Mouse (Mus musculus): Measurements from ENCODE around the gene Zan. TPM values are rescaled to one million over a fixed set of nuclear protein-coding genes. Genes with fewer than 3 reads are reported as not detected.

Gene Zan
- polyA plus RNA-seq, 1 experiment from 2014 or later: 0.04 TPM

DNA sequence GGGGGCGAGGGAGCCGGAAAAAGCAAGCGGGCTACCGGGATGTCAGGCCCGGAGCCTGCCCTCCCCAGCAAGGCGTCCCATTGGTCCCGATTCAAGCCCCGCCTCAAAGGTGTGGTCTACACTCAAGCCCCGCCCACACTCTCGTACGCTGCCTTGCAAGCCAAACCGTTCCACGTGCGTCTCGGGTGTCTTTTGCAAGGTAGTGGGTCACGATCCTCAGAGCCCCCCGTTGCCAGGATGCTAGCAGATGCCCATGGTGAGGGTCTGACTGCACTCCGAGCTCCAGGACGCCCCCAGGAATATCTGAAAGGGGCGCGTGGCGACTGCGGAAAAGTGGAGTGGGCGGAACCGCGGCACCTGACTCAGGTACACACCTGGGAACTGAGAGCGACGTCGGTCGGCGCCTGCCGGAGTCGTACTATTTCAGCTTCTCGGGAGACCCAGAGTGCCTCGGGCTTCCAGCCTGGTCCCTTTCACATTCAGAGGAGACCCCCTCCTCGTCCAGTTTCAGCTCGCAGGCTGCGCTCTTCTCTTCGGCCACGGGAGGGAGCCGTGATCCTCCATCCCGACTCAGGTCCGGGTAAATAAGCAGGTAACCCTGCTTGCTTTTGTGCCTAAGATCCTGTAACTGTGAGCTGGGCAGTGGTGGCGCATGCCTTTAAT, 143.2 kb downstream of the Zan start, which contains the start of gene Slc12a9:
Slc12a9 (minus strand) TSS at position 86 of the 663 bp plus-strand sequence.
- Histone ChIP-seq H3K9me3 (no peaks in the 10 kb centered on the region), H3K4me2 (replicated peaks) (peak within 1 kb of the TSS; percentile 93), H3K9ac (peak within 1 kb of the TSS; percentile 74), H3K4me3 (peak within 1 kb of the TSS; percentile 66), H3K27ac (peak within 1 kb of the TSS; percentile 66; the same call in 1 of the 2 replicates), H3K36me3 (no peaks in the 10 kb centered on the region), H3K27me3 (replicated peaks) (no peaks in the 10 kb centered on the region), H3K4me1 (peaks cover 15% of the 10 kb centered on the region)
- under 1% methylated on average over 44 of the region's 44 CpGs for WGBS
- ATAC-seq (ENCODE audit: low FRiP score, low read depth): peak; percentile 92

DNA sequence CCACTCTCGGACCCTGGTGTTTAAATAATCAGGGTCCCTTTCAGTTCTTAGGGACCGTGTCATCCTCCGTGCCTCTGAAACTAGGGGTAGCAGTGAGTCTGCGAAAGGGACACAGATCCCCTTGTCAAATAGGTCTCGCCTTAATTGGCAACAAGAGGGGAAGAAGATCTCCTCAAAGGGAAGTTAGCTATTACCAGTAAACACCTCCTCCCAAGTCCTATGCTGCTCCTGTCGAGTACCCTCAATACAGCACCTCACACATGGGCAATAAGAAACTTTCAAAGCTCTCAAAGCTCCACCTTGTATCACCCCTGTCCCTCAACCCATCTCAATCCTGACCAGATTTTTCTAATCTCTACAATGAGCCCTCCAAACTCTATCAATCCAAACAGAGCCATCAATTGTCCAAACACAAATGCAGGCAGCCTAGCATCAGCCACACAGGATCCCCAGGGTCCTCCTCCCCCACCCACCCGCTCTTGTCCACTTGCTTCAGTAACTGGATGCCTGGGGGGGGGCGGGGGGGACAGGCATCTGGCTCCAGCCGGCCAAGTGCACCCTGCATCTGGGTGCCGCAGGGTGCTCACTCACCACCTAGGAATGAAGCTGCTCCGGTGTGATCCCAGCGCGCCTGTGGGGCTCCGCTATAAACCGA, 143.9 kb downstream of the Zan start:
- Histone ChIP-seq H3K36me3 (peaks cover 3% of the 10 kb centered on the region; the same call in 1 of the 2 replicates), H3K27ac (peak overlapping the region; percentile 66; the same call in 1 of the 2 replicates), H3K4me2 (replicated peaks) (peak overlapping the region; percentile 93), H3K4me1 (peaks cover 14% of the 10 kb centered on the region), H3K9ac (peak overlapping the region; percentile 74), H3K9me3 (no peaks in the 10 kb centered on the region), H3K4me3 (peak overlapping the region; percentile 66), H3K27me3 (replicated peaks) (no peaks in the 10 kb centered on the region)
- 13% methylated on average over 15 of the region's 15 CpGs for WGBS
- ATAC-seq (ENCODE audit: low FRiP score, low read depth): no peak; the same call in 1 of the 2 replicates

DNA sequence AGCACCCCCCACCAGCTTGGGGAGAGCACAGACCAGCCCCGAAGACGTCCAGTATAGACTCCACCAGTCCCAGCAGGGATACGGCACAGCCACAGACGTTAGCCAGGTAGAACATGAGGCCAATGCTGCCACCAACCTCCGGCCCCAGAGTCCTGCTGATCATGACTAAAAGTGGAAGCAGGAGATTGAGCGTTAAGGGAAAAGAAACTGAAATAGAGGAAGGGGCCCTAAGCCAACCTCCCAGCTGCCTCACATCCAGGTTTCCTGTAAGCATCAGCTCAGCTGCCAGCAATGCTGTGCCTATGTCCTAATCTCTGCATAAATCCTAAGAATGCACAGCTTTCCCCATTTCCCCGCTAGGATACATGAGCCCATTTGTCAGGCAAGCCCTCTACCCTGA, 146.0 kb downstream of the Zan start:
- WGBS: 95% methylated on average over 7 of the region's 7 CpGs
- no peak overlapping the region for H3K4me3 ChIP-seq
- no peak for ATAC-seq (ENCODE audit: low FRiP score, low read depth)

More for the DNA sequence above, 146.0 kb downstream of the Zan start:
- Histone ChIP-seq H3K4me2 (replicated peaks) (no peak overlapping the region), H3K27ac (no peak overlapping the region), H3K4me1 (peaks cover 11% of the 10 kb centered on the region), H3K9me3 (no peaks in the 10 kb centered on the region), H3K9ac (no peak overlapping the region), H3K27me3 (replicated peaks) (no peaks in the 10 kb centered on the region), H3K36me3 (peaks cover 17% of the 10 kb centered on the region)

Other genes starting within 250 kb of the Zan start
- 20.6 and 23.5 TPM in 2 replicates for gene Ache, start 189.5 kb downstream of the Zan start, polyA plus RNA-seq (2016; fragmentation: Nextera tagmentation; extraction: Ambion mirVana)
- gene Ufsp1, start 182.4 kb downstream of the Zan start, polyA plus RNA-seq (2016; fragmentation: Nextera tagmentation; extraction: Ambion mirVana): 11.4 and 11.6 TPM in 2 replicates
- 155 and 167 TPM in 2 replicates for gene Srrt, start 169.4 kb downstream of the Zan start, polyA plus RNA-seq (2016; fragmentation: Nextera tagmentation; extraction: Ambion mirVana)
- 31.7 and 36.2 TPM in 2 replicates for gene Trip6, start 162.7 kb downstream of the Zan start, polyA plus RNA-seq (2016; fragmentation: Nextera tagmentation; extraction: Ambion mirVana)
- gene Slc12a9, start 143.5 kb downstream of the Zan start, polyA plus RNA-seq (2016; fragmentation: Nextera tagmentation; extraction: Ambion mirVana): 24.4 and 25.1 TPM in 2 replicates
- gene Ephb4, start 127.0 kb downstream of the Zan start, polyA plus RNA-seq (2016; fragmentation: Nextera tagmentation; extraction: Ambion mirVana): 25.6 and 28.1 TPM in 2 replicates
- gene Pop7, start 25.5 kb upstream of the Zan start, polyA plus RNA-seq (2016; fragmentation: Nextera tagmentation; extraction: Ambion mirVana): 65.4 and 71.0 TPM in 2 replicates
- gene Gigyf1, start 41.5 kb upstream of the Zan start, polyA plus RNA-seq (2016; fragmentation: Nextera tagmentation; extraction: Ambion mirVana): 17.6 and 19.4 TPM in 2 replicates
- gene Epo, start 56.2 kb upstream of the Zan start, polyA plus RNA-seq (2016; fragmentation: Nextera tagmentation; extraction: Ambion mirVana): not detected in 2 replicates
- 468 and 494 TPM in 2 replicates for gene Gnb2, start 56.4 kb upstream of the Zan start, polyA plus RNA-seq (2016; fragmentation: Nextera tagmentation; extraction: Ambion mirVana)
- gene Actl6b, start 76.5 kb upstream of the Zan start, polyA plus RNA-seq (2016; fragmentation: Nextera tagmentation; extraction: Ambion mirVana): 109 and 118 TPM in 2 replicates
- gene Tfr2, start 92.8 kb upstream of the Zan start, polyA plus RNA-seq (2016; fragmentation: Nextera tagmentation; extraction: Ambion mirVana): 1.8 TPM in 2 replicates
- 36.8 and 42.1 TPM in 2 replicates for gene Mospd3, start 124.0 kb upstream of the Zan start, polyA plus RNA-seq (2016; fragmentation: Nextera tagmentation; extraction: Ambion mirVana)
- gene Pcolce, start 136.7 kb upstream of the Zan start, polyA plus RNA-seq (2016; fragmentation: Nextera tagmentation; extraction: Ambion mirVana): 51.8 and 52.0 TPM in 2 replicates
- gene Fbxo24, start 151.9 kb upstream of the Zan start, polyA plus RNA-seq (2016; fragmentation: Nextera tagmentation; extraction: Ambion mirVana): 0.11 and 0.39 TPM in 2 replicates
- gene Lrch4, start 152.1 kb upstream of the Zan start, polyA plus RNA-seq (2016; fragmentation: Nextera tagmentation; extraction: Ambion mirVana): 29.4 and 32.5 TPM in 2 replicates
- gene Gm20605, start 152.1 kb upstream of the Zan start, polyA plus RNA-seq (2016; fragmentation: Nextera tagmentation; extraction: Ambion mirVana): 8.9 and 9.4 TPM in 2 replicates
- 7.6 and 9.5 TPM in 2 replicates for gene Sap25, start 164.3 kb upstream of the Zan start, polyA plus RNA-seq (2016; fragmentation: Nextera tagmentation; extraction: Ambion mirVana)
- gene Irs3, start 168.7 kb upstream of the Zan start, polyA plus RNA-seq (2016; fragmentation: Nextera tagmentation; extraction: Ambion mirVana): 0.19 and 0.29 TPM in 2 replicates
- 20.8 and 22.2 TPM in 2 replicates for gene Agfg2, start 207.7 kb upstream of the Zan start, polyA plus RNA-seq (2016; fragmentation: Nextera tagmentation; extraction: Ambion mirVana)

Data from neural tube, embryonic 12.5 days (tissue).